ENCODE assay signal across 24 mouse cellular contexts in genomic region chr7:118714873-118715272, GRCm38 (mm10).
"Had no signal": no experiment of that assay in that cellular context is flagged by ENCODE, and none has a peak within 500 bp of the region (broad histone marks: within the 10 kb centered on the region; RNA-seq: fewer than 3 reads in every experiment).

No protein-coding gene starts in this region.

- H3K4me3 ChIP-seq: heart, embryonic 10.5 days; heart, embryonic 12.5 days; hindbrain, embryonic 10.5 days; hindbrain, embryonic 12.5 days; intestine, embryonic 15.5 days; limb, embryonic 10.5 days; limb, embryonic 12.5 days had no signal

- H3K9me3 ChIP-seq: heart, embryonic 10.5 days; heart, embryonic 12.5 days; hindbrain, embryonic 10.5 days; hindbrain, embryonic 12.5 days; intestine, embryonic 15.5 days; limb, embryonic 10.5 days; limb, embryonic 12.5 days had no signal

- ATAC-seq: forebrain, postnatal 0 days; hindbrain, embryonic 16.5 days; inflammation-experienced regulatory T-cells, adult 6 months; intestine, embryonic 15.5 days; intestine, postnatal 0 days had no signal

- DNase-seq: forebrain, postnatal 0 days; gastrocnemius, postnatal 14 days; gastrocnemius, postnatal 36 days; heart, adult 18-20 months; heart, postnatal 10 days; heart, postnatal 4 days; kidney, adult 18-20 months; kidney, adult 8-10 months; kidney, postnatal 10 days; kidney, postnatal 25 days; kidney, postnatal 4 days; layer of hippocampus, adult 9-11 months; liver had no signal

- H3K27me3 ChIP-seq: heart, embryonic 12.5 days; hindbrain, embryonic 12.5 days; intestine, embryonic 15.5 days; limb, embryonic 12.5 days had no signal

- H3K27ac ChIP-seq: heart, embryonic 10.5 days; hindbrain, embryonic 10.5 days; hindbrain, embryonic 12.5 days; hindbrain, embryonic 14.5 days; intestine, embryonic 15.5 days; limb, embryonic 10.5 days; limb, embryonic 12.5 days had no signal

- H3K4me2 ChIP-seq: heart, embryonic 12.5 days; hindbrain, embryonic 12.5 days; hindbrain, embryonic 14.5 days; intestine, embryonic 15.5 days; limb, embryonic 12.5 days had no signal

- H3K9ac ChIP-seq: forebrain, postnatal 0 days; heart, embryonic 12.5 days; hindbrain, embryonic 12.5 days; hindbrain, embryonic 14.5 days; intestine, embryonic 15.5 days; limb, embryonic 12.5 days had no signal
